Mouse (Mus musculus): ENCODE measurements around the gene Zfp408. TPM values are rescaled to one million over a fixed set of nuclear protein-coding genes. Genes with fewer than 3 reads are reported as not detected.
"Not testable (repeated sequence)": the region's sequence is repeated elsewhere in the genome, so short reads cannot be mapped to it uniquely, and the experiment has no call there.

Gene Zfp408
- polyA plus RNA-seq, 1 experiment from 2014 or later: 4.2 TPM

DNA sequence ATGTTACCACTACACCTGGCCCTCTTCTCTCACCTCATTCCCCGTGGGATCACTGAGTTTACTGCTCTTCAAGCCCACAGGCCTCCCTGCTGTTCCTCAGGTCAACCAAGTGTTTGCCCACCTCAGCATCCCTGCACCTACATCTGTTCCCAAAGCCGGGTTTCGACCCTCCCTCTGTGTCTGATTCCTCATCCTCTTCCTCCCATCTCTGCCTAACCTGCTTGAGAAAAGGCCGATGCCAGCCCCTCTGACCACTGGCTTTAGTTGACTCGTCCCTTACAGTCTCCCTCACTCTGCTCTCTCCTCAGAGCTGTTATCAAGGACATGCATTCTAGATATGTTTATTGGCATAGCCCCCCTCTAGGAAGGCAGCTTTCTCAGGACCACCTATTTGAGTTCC is 22.1 kb downstream of the Zfp408 start:
- 70% methylated on average over 5 of the region's 5 CpGs for WGBS
- H3K36me3 ChIP-seq (ENCODE audit: control insufficient read depth, insufficient read depth, low read length): no peaks in the 10 kb centered on the region
- no peak overlapping the region for H3K4me2 ChIP-seq (replicated peaks; ENCODE audit: low read depth)
- H3K9me3 ChIP-seq (ENCODE audit: control insufficient read depth, low read length): no peaks in the 10 kb centered on the region
- TF ChIP-seq CTCF (IDR thresholded peaks at IDR 0.05; ENCODE audit: low read depth) (no peak), EP300 (optimal IDR thresholded peaks at IDR 0.05) (no peak)
- H3K4me1 ChIP-seq (replicated peaks; ENCODE audit: control insufficient read depth, insufficient read depth): no peaks in the 10 kb centered on the region
- no peak for DNase-seq (ENCODE audit: low spot score)
- ATAC-seq (ENCODE audit: low FRiP score, low TSS enrichment): no peak
- H3K9ac ChIP-seq (ENCODE audit: low read length): no peak overlapping the region
- no peak overlapping the region for H3K27ac ChIP-seq (replicated peaks)
- no peaks in the 10 kb centered on the region for H3K27me3 ChIP-seq (ENCODE audit: control insufficient read depth, insufficient read depth, low read length)
- H3K4me3 ChIP-seq (ENCODE audit: low read depth, low read length): no peak overlapping the region

DNA sequence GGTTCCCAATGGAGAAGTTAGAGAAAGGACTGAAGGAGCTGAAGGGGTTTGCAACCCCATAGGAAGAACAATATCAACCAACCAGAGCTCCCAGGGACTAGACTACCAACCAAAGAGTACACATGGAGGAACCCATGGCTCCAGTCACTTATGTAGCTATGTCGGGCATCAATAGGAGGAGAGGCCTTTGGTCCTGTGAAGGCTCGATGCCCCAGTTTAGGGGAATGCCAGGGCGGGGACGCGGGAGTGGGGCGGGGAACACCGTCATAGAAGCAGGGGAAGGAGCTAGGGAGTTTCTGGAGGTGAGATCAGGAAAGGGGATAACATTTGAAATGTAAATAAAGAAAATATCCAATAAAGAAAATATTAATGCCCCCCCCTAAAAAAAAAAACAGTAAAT is 26.2 kb downstream of the Zfp408 start:
- H3K27me3 ChIP-seq (ENCODE audit: control insufficient read depth, insufficient read depth, low read length); H3K9me3 ChIP-seq (ENCODE audit: control insufficient read depth, low read length); H3K4me1 ChIP-seq (replicated peaks; ENCODE audit: control insufficient read depth, insufficient read depth); DNase-seq (ENCODE audit: low spot score); H3K27ac ChIP-seq (replicated peaks); H3K4me2 ChIP-seq (replicated peaks; ENCODE audit: low read depth); ATAC-seq (ENCODE audit: low FRiP score, low TSS enrichment); H3K9ac ChIP-seq (ENCODE audit: low read length); H3K4me3 ChIP-seq (ENCODE audit: low read depth, low read length): not testable (repeated sequence)
- peaks cover 19% of the 10 kb centered on the region for H3K36me3 ChIP-seq (ENCODE audit: control insufficient read depth, insufficient read depth, low read length)
- WGBS: 84% methylated on average over 7 of the region's 7 CpGs

DNA sequence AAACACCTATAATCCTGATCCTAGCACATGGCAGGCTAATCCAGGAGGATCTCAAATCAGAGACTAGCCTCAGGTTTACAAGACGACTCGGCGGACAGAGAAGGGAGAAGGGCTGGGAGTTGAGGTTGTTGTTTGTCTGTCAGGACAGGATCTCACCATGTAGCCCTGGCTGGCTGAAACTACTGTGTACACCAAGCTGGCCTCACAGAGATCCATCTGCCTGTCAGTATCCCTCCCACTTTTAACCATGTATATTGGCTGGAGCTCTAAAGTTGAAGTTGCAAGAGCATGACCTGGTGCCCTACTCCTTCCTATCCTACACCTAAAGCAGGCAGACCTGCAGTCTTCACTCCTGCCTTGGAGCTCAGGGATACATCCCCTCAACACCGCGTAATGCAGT is 27.2 kb downstream of the Zfp408 start:
- Histone ChIP-seq H3K4me2 (replicated peaks; ENCODE audit: low read depth) (no peak overlapping the region), H3K9ac (ENCODE audit: low read length) (no peak overlapping the region), H3K27ac (replicated peaks) (no peak overlapping the region), H3K4me3 (ENCODE audit: low read depth, low read length) (no peak overlapping the region), H3K4me1 (replicated peaks; ENCODE audit: control insufficient read depth, insufficient read depth) (no peaks in the 10 kb centered on the region), H3K27me3 (ENCODE audit: control insufficient read depth, insufficient read depth, low read length) (no peaks in the 10 kb centered on the region), H3K9me3 (ENCODE audit: control insufficient read depth, low read length) (no peaks in the 10 kb centered on the region), H3K36me3 (ENCODE audit: control insufficient read depth, insufficient read depth, low read length) (peaks cover 27% of the 10 kb centered on the region)
- DNase-seq (ENCODE audit: low spot score) (no peak), ATAC-seq (ENCODE audit: low FRiP score, low TSS enrichment) (no peak)
- TF ChIP-seq CTCF (IDR thresholded peaks at IDR 0.05; ENCODE audit: low read depth) (no peak), EP300 (optimal IDR thresholded peaks at IDR 0.05) (no peak)
- WGBS: 89% methylated on average over 5 of the region's 5 CpGs

DNA sequence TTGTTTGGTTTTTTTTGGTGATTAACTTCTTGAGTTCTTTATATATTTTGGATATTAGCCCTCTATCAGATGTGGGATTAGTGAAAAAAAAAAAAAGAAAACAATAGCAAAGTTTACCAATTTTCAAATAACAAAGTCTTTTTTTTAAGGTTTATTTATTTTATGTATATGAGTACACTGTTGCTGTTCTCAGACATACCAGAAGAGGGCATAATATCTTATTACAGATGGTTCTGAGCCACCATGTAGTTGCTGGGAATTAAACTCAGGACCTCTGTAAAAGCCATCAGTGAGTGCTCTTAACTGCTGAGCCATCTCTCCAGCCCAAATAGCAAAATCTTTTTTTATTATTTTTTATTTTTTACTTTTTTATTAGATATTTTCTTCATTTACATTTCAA is 40.2 kb downstream of the Zfp408 start:
- H3K27me3 ChIP-seq (ENCODE audit: control insufficient read depth, insufficient read depth, low read length); H3K4me3 ChIP-seq (ENCODE audit: low read depth, low read length); H3K4me1 ChIP-seq (replicated peaks; ENCODE audit: control insufficient read depth, insufficient read depth); H3K27ac ChIP-seq (replicated peaks); ATAC-seq (ENCODE audit: low FRiP score, low TSS enrichment); H3K36me3 ChIP-seq (ENCODE audit: control insufficient read depth, insufficient read depth, low read length); H3K4me2 ChIP-seq (replicated peaks; ENCODE audit: low read depth); H3K9me3 ChIP-seq (ENCODE audit: control insufficient read depth, low read length); H3K9ac ChIP-seq (ENCODE audit: low read length); DNase-seq (ENCODE audit: low spot score): not testable (repeated sequence)
- TF ChIP-seq CTCF (IDR thresholded peaks at IDR 0.05; ENCODE audit: low read depth): 0 out of 2 replicates have a peak, but pooled peaks have one; percentile 15

DNA sequence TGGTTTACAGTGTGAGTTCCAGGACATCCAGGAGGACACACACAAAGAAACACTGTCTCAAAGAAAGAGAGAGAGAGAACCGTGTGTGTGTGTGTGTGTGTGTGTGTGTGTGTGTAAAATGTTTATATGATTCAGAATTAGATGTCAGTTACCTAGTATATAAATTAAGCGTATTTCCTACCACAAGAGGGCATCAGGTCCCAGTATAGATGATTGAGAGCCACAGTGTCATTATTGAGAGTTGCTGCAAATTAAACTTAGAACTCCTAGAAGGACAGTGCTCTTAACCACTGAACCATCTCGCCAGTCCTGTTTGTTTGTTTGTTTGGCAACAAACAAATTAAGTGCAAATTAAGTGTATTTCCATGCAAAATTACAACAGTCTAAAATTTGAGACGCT is 47.2 kb downstream of the Zfp408 start:
- H3K27me3 ChIP-seq (ENCODE audit: control insufficient read depth, insufficient read depth, low read length): no peaks in the 10 kb centered on the region
- DNase-seq (ENCODE audit: low spot score): no peak
- peaks cover 22% of the 10 kb centered on the region for H3K36me3 ChIP-seq (ENCODE audit: control insufficient read depth, insufficient read depth, low read length)
- H3K9ac ChIP-seq (ENCODE audit: low read length): no peak overlapping the region
- no peak overlapping the region for H3K4me2 ChIP-seq (replicated peaks; ENCODE audit: low read depth)
- H3K9me3 ChIP-seq (ENCODE audit: control insufficient read depth, low read length): no peaks in the 10 kb centered on the region
- 84% methylated on average over 4 of the region's 4 CpGs for WGBS
- no peak overlapping the region for H3K27ac ChIP-seq (replicated peaks)
- ATAC-seq (ENCODE audit: low FRiP score, low TSS enrichment): no peak
- peak; percentile 60 for TF ChIP-seq CTCF (IDR thresholded peaks at IDR 0.05; ENCODE audit: low read depth)
- no peak for TF ChIP-seq EP300 (optimal IDR thresholded peaks at IDR 0.05)
- no peak overlapping the region for H3K4me3 ChIP-seq (ENCODE audit: low read depth, low read length)
- no peaks in the 10 kb centered on the region for H3K4me1 ChIP-seq (replicated peaks; ENCODE audit: control insufficient read depth, insufficient read depth)

DNA sequence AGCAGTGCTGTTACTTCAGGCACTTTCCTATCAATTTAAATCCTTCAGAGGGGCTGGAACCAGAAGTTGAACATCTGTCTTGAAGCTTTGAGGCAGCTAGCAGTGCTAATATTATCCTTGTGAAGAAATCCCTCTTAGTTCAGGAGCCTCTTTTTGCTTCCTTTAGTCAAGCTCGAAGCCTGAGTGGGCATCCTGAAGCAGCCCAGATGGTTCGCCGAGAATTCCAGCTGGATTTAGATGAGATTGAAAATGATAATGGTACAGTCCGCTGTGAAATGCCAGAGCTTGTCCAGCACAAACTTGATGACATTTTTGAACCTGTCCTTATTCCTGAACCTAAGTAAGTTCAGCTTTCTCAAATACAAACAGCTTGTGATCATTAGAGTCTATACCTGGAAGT is 49.1 kb downstream of the Zfp408 start:
- TF ChIP-seq CTCF (IDR thresholded peaks at IDR 0.05; ENCODE audit: low read depth): no peak
- no peaks in the 10 kb centered on the region for H3K4me1 ChIP-seq (replicated peaks; ENCODE audit: control insufficient read depth, insufficient read depth)
- H3K27me3 ChIP-seq (ENCODE audit: control insufficient read depth, insufficient read depth, low read length): no peaks in the 10 kb centered on the region
- DNase-seq (ENCODE audit: low spot score): no peak
- no peak overlapping the region for H3K4me2 ChIP-seq (replicated peaks; ENCODE audit: low read depth)
- ATAC-seq (ENCODE audit: low FRiP score, low TSS enrichment): no peak
- no peak overlapping the region for H3K27ac ChIP-seq (replicated peaks)
- 96% methylated on average over 4 of the region's 4 CpGs for WGBS
- H3K4me3 ChIP-seq (ENCODE audit: low read depth, low read length): no peak overlapping the region
- peaks cover 24% of the 10 kb centered on the region for H3K36me3 ChIP-seq (ENCODE audit: control insufficient read depth, insufficient read depth, low read length)
- no peak overlapping the region for H3K9ac ChIP-seq (ENCODE audit: low read length)
- no peaks in the 10 kb centered on the region for H3K9me3 ChIP-seq (ENCODE audit: control insufficient read depth, low read length)

Other genes starting within 250 kb of the Zfp408 start
- gene 1110051M20Rik, start 205.1 kb downstream of the Zfp408 start, polyA plus RNA-seq (2015; fragmentation: Nextera tagmentation; extraction: Ambion mirVana): 19.1 and 20.3 TPM in 2 replicates
- 3.0 and 3.4 TPM in 2 replicates for gene Lrp4, start 192.3 kb downstream of the Zfp408 start, polyA plus RNA-seq (2015; fragmentation: Nextera tagmentation; extraction: Ambion mirVana)
- gene Ckap5, start 123.0 kb downstream of the Zfp408 start, polyA plus RNA-seq (2015; fragmentation: Nextera tagmentation; extraction: Ambion mirVana): 19.4 and 30.8 TPM in 2 replicates
- 3.3 and 4.7 TPM in 2 replicates for gene F2, start 13.4 kb downstream of the Zfp408 start, polyA plus RNA-seq (2015; fragmentation: Nextera tagmentation; extraction: Ambion mirVana)
- gene Arhgap1, start 69 bp upstream of the Zfp408 start, polyA plus RNA-seq (2015; fragmentation: Nextera tagmentation; extraction: Ambion mirVana): 98.9 and 105 TPM in 2 replicates
- 23.2 and 24.2 TPM in 2 replicates for gene Atg13, start 60.8 kb upstream of the Zfp408 start, polyA plus RNA-seq (2015; fragmentation: Nextera tagmentation; extraction: Ambion mirVana)
- 10.5 and 12.3 TPM in 2 replicates for gene Harbi1, start 61.1 kb upstream of the Zfp408 start, polyA plus RNA-seq (2015; fragmentation: Nextera tagmentation; extraction: Ambion mirVana)
- 5.7 and 6.3 TPM in 2 replicates for gene Ambra1, start 80.3 kb upstream of the Zfp408 start, polyA plus RNA-seq (2015; fragmentation: Nextera tagmentation; extraction: Ambion mirVana)

All from stomach, postnatal 0 days (tissue).